Mouse (Mus musculus) myocyte (in vitro differentiated cells): ENCODE measurements around the gene Sema6d.

Experiments used
- CEBPB ChIP-seq: IDR thresholded peaks from 2 replicates; pipeline ENCODE4 v1.6.1; 2011; ENCODE audit warnings: mild to moderate bottlenecking, moderate library complexity; ENCODE audit not compliant: poor library complexity, insufficient read depth, severe bottlenecking
- MAX ChIP-seq: IDR thresholded peaks from one replicate; pipeline ENCODE4 v1.6.1; 2011; ENCODE audit warnings: low read depth, mild to moderate bottlenecking, control low read depth
- MYOD1 ChIP-seq, 3 experiments: IDR thresholded peaks; one replicate each; pipeline ENCODE4 v1.6.1; 2011; ENCODE audit warnings: control low read depth in 2 of 3, low read depth in 2 of 3, mild to moderate bottlenecking in 2 of 3, moderate library complexity in 1 of 3; ENCODE audit not compliant: insufficient read length in 2 of 3, control insufficient read depth in 1 of 3
- POLR2A ChIP-seq: IDR thresholded peaks from one replicate; pipeline ENCODE4 v1.6.1; 2011; ENCODE audit warnings: low read depth, mild to moderate bottlenecking, control low read depth, moderate library complexity; ENCODE audit not compliant: insufficient read length
- USF1 ChIP-seq: IDR thresholded peaks from one replicate; pipeline ENCODE4 v1.6.1; 2011; ENCODE audit warnings: low read depth, mild to moderate bottlenecking, control low read depth, moderate library complexity

DNA sequence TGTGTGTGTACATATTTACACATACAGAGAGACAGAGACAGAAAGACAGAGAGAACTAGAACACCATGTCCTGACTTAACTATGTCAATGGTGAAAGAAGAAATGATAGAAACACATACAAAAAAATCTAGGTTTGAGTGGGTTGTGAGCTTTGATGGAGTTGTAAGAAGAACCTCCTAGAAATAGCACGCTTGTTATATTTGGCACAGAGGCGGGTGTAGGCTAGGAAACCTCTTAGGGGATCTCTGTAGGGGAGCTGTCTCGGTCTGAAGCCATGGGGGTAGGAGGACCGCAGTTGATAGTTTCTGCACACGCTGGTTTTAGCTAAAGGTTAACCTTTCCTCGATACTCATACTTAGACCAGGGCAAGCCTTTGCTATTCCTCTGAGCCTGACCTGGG is 181.4 kb downstream of the Sema6d start:
- no peak for TF ChIP-seq USF1
- no peak for TF ChIP-seq MAX
- no peak for TF ChIP-seq POLR2A
- TF ChIP-seq MYOD1 (IDR thresholded peaks at IDR 0.05; ENCODE audit: control insufficient read depth in 1 of 3, insufficient read length in 2 of 3, low read depth in 2 of 3), result no peak
- TF ChIP-seq CEBPB, result no peak
